Mouse (Mus musculus) embryonic facial prominence, embryonic 14.5 days (tissue): ENCODE data around the gene Cd8b1. TPM values are rescaled to one million over a fixed set of nuclear protein-coding genes. Genes with fewer than 3 reads are reported as not detected.

Experiments
- ATAC-seq: fragments of 200-750 bp; cut with Nextera tagmentation; 2 replicates; pipeline ENCODE4 v1.8.0; 2017; ENCODE audit warnings: low read depth, moderate number of reproducible peaks, moderate TSS enrichment
- DNase-seq: peaks from one replicate; pipeline ENCODE4 v3.0.0-alpha.2; 2015; ENCODE audit warnings: low spot score
- H3K27ac ChIP-seq: fragments of 300-500 bp; sonication (generic); replicated peaks from 2 replicates; pipeline ENCODE4 v1.5.1; 2014; ENCODE audit warnings: low read depth, mild to moderate bottlenecking, low read length, moderate library complexity
- H3K27me3 ChIP-seq: fragments of 300-500 bp; sonication (generic); replicated peaks from 2 replicates; pipeline ENCODE4 v1.6.1; 2014; ENCODE audit warnings: low read length; ENCODE audit not compliant: control insufficient read depth, insufficient read depth
- H3K36me3 ChIP-seq: fragments of 300-500 bp; sonication (generic); 2 replicates; pipeline ENCODE4 v1.6.1; 2014; ENCODE audit warnings: low read length, mixed read lengths; ENCODE audit not compliant: control insufficient read depth, insufficient read depth
- H3K4me1 ChIP-seq: fragments of 300-500 bp; sonication (generic); 2 replicates; pipeline ENCODE4 v1.6.1; 2014; ENCODE audit warnings: antibody characterized with exemption, low read length; ENCODE audit not compliant: control insufficient read depth, insufficient read depth
- H3K4me2 ChIP-seq: fragments of 300-500 bp; sonication (generic); 2 replicates; pipeline ENCODE4 v1.6.1; 2014; ENCODE audit warnings: low read depth, mild to moderate bottlenecking, low read length, moderate library complexity, mixed read lengths
- H3K4me3 ChIP-seq: fragments of 300-500 bp; sonication (generic); 2 replicates; pipeline ENCODE4 v1.5.1; 2014; ENCODE audit warnings: low read depth, mild to moderate bottlenecking, low read length
- H3K9ac ChIP-seq: fragments of 300-500 bp; sonication (generic); 2 replicates; pipeline ENCODE4 v1.6.1; 2014; ENCODE audit warnings: low read depth, mild to moderate bottlenecking, low read length, moderate library complexity, mixed read lengths
- H3K9me3 ChIP-seq: fragments of 300-500 bp; sonication (generic); 2 replicates; pipeline ENCODE4 v1.6.1; 2016; ENCODE audit warnings: low read length; ENCODE audit not compliant: control insufficient read depth
- WGBS: fragments of 180-500 bp; shearing (Covaris S2); extraction: QIAGEN DNeasy Blood & Tissue Kit; methylation state at CpG from one replicate; pipeline ENCODE4 v1.1.7; 2014; 5-methylcytosine and 5-hydroxymethylcytosine counted together
- polyA plus RNA-seq: library from polyadenylated mRNA; unstranded; fragments of >200 nt; fragmentation: Nextera tagmentation; extraction: Ambion mirVana; gene quantifications from 2 replicates; pipeline ENCODE4 v1.2.1, GENCODE M21; 2014

The Cd8b1 gene
- polyA plus RNA-seq, 1 experiment from 2014 or later, result not detected

DNA sequence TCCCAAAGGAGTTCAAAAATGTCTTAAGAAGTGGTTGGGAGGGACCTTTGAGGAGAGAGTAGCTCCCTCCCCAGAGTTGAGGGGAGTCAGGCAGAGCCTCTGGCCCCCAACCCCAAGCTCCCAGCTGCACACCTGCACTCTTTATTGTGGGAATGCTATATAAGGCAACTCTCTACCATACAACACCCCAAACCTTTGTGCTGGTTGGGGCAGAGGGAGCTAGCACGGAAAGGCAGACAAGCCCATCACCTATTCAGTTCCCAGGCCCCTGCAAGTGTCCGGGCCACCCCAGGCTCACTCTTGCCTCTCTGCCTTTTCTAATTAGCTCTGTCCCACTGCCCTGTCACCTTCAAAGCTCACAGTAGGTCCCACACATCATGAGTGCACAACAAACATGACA is 31.1 kb downstream of the Cd8b1 start:
- DNase-seq, result no peak
- no peaks in the 10 kb centered on the region for H3K27me3 ChIP-seq
- no peaks in the 10 kb centered on the region for H3K4me1 ChIP-seq
- no peaks in the 10 kb centered on the region for H3K9me3 ChIP-seq
- H3K36me3 ChIP-seq, result no peaks in the 10 kb centered on the region
- H3K27ac ChIP-seq, result no peak overlapping the region
- H3K4me3 ChIP-seq, result no peak overlapping the region
- H3K9ac ChIP-seq, result no peak overlapping the region
- H3K4me2 ChIP-seq, result no peak overlapping the region
- 71% methylated on average over 2 of the region's 2 CpGs for WGBS
- ATAC-seq, result no peak

DNA sequence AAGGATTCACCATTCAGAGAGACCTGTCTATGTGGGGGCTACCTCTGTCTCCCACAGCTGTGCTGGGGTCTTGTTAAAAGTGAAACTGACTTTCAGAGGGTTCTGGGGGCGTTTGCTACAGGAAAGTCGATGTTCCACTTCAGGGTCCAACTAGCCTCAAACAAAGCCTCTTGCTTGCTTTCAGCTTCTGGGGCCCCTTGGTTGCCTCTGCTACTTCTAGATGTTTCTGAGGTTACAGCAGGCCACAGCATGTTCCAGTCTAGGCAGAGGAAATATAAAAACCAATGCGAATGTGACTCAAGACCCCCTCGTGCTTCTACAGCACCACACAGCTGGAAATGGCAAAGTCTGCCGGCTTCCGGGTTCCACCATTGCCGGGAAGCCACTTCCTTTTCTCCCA is 34.9 kb downstream of the Cd8b1 start:
- Histone ChIP-seq H3K27ac (no peak overlapping the region), H3K9me3 (no peaks in the 10 kb centered on the region), H3K4me3 (no peak overlapping the region), H3K27me3 (no peaks in the 10 kb centered on the region), H3K9ac (no peak overlapping the region), H3K4me1 (no peaks in the 10 kb centered on the region), H3K4me2 (no peak overlapping the region), H3K36me3 (no peaks in the 10 kb centered on the region)
- no peak for ATAC-seq
- DNase-seq, result no peak
- WGBS, result 91% methylated on average over 7 of the region's 7 CpGs

- no peaks in the 10 kb centered on the region for H3K27me3 ChIP-seq
- H3K27ac ChIP-seq, result no peak overlapping the region
- no peak overlapping the region for H3K9ac ChIP-seq
- no peaks in the 10 kb centered on the region for H3K36me3 ChIP-seq
- H3K4me2 ChIP-seq, result no peak overlapping the region
- 77% methylated on average over 4 of the region's 4 CpGs for WGBS
- H3K9me3 ChIP-seq, result no peaks in the 10 kb centered on the region
- H3K4me1 ChIP-seq, result no peaks in the 10 kb centered on the region
- DNase-seq, result no peak
- no peak for ATAC-seq
- no peak overlapping the region for H3K4me3 ChIP-seq
Observed at GRCm38 (mm10) chr6:71360221-71360620, 37.6 kb downstream of the Cd8b1 start.

GRCm38 (mm10) chr6:71360751-71361150 is 38.2 kb downstream of the Cd8b1 start:
- 57% methylated on average over 5 of the region's 5 CpGs for WGBS
- Histone ChIP-seq H3K36me3 (no peaks in the 10 kb centered on the region), H3K27me3 (no peaks in the 10 kb centered on the region), H3K9me3 (no peaks in the 10 kb centered on the region), H3K9ac (no peak overlapping the region), H3K4me2 (no peak overlapping the region), H3K4me3 (no peak overlapping the region), H3K27ac (no peak overlapping the region), H3K4me1 (no peaks in the 10 kb centered on the region)
- DNase-seq, result no peak
- ATAC-seq, result no peak

DNA sequence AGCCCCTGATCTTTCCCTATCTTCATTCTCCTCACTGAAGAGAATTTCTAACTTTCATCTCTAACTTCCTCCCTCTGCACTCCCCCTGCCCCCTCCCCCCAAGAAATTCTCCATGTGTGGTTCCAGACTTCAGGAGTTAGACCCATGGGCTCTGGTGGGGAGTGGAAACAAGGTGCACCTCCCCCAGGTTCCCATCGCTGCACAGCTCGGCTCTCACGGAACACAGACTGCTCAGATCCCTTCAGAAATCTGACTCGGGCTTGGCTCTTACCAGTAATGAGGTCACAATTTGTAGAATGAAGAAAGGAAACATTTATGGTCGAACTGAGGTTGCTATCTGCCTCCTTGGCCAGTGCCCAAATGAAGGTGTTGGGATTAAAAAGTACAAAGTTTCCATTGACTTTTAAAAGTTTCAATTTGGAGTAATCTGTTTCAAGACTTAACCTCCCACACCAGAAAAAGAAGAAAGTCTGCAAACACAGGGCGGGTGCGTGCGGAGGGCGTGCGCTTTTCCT is 38.6 kb downstream of the Cd8b1 start:
- Histone ChIP-seq H3K36me3 (no peaks in the 10 kb centered on the region), H3K4me2 (no peak overlapping the region), H3K9me3 (no peaks in the 10 kb centered on the region), H3K4me1 (no peaks in the 10 kb centered on the region), H3K27me3 (no peaks in the 10 kb centered on the region), H3K9ac (no peak overlapping the region), H3K4me3 (no peak overlapping the region), H3K27ac (no peak overlapping the region)
- ATAC-seq (no peak), DNase-seq (no peak)
- WGBS, result 71% methylated on average over 10 of the region's 10 CpGs

DNA sequence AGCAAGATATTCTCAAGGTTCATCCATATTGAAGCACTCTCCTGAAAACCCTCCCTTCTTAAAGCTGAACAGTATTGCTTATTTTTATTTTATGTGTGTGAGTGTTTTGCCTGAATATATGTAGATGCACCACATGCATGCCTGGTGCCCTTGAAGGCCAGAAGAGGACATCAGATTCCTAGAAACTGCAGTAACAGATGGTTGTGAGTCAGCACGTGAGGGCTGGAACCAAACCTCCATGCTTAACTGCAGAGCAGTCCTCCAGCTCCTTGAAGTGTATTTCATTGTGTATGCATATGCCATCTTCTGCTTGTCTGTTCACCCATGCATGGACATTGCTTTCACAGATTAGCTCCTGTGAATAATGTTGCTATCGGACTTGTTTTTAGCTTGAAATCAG is 41.4 kb downstream of the Cd8b1 start:
- H3K9me3 ChIP-seq, result no peaks in the 10 kb centered on the region
- H3K4me3 ChIP-seq, result no peak overlapping the region
- no peaks in the 10 kb centered on the region for H3K27me3 ChIP-seq

DNA sequence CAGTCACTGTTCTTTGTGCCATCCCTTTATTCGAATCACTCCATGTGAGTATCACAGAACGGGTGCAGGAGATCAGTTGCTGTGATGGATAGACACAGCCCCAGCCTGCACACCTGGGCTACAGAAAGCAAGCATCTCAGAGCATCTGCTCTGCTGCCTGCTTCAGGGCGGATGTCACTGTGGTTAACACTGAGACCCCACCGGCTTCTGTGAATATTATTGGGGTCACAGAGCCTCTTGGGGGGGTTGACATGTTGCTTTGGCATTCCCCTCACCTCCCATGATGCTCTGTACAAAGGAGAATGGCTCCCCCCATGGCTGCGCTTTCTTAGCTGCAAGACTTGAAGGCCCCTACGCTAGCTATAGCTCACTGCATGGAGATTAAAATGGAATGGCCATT is 46.8 kb downstream of the Cd8b1 start:
- Histone ChIP-seq H3K4me1 (no peaks in the 10 kb centered on the region), H3K9me3 (no peaks in the 10 kb centered on the region), H3K4me2 (no peak overlapping the region), H3K4me3 (no peak overlapping the region), H3K27me3 (no peaks in the 10 kb centered on the region), H3K9ac (no peak overlapping the region), H3K27ac (no peak overlapping the region), H3K36me3 (no peaks in the 10 kb centered on the region)
- ATAC-seq (no peak), DNase-seq (no peak)
- 91% methylated on average over 6 of the region's 6 CpGs for WGBS

More for the DNA sequence above, 41.4 kb downstream of the Cd8b1 start:
- H3K27ac ChIP-seq, result no peak overlapping the region
- no peak overlapping the region for H3K9ac ChIP-seq
- 82% methylated on average over 2 of the region's 2 CpGs for WGBS
- ATAC-seq (no peak), DNase-seq (no peak)
- H3K4me1 ChIP-seq, result no peaks in the 10 kb centered on the region
- no peak overlapping the region for H3K4me2 ChIP-seq
- no peaks in the 10 kb centered on the region for H3K36me3 ChIP-seq

- no peak overlapping the region for H3K4me3 ChIP-seq
- DNase-seq, result no peak
- no peak overlapping the region for H3K4me2 ChIP-seq
- no peaks in the 10 kb centered on the region for H3K27me3 ChIP-seq
- no peak overlapping the region for H3K27ac ChIP-seq
- ATAC-seq, result no peak
- H3K9me3 ChIP-seq, result no peaks in the 10 kb centered on the region
- H3K4me1 ChIP-seq, result no peaks in the 10 kb centered on the region
- H3K36me3 ChIP-seq, result no peaks in the 10 kb centered on the region
- 83% methylated on average over 5 of the region's 5 CpGs for WGBS
- H3K9ac ChIP-seq, result no peak overlapping the region
Observed at GRCm38 (mm10) chr6:71371085-71371605, 48.6 kb downstream of the Cd8b1 start.

- Histone ChIP-seq H3K27ac (no peak overlapping the region), H3K36me3 (no peaks in the 10 kb centered on the region), H3K27me3 (no peaks in the 10 kb centered on the region), H3K4me2 (no peak overlapping the region), H3K9me3 (no peaks in the 10 kb centered on the region), H3K4me1 (no peaks in the 10 kb centered on the region), H3K4me3 (no peak overlapping the region), H3K9ac (no peak overlapping the region)
- ATAC-seq (no peak), DNase-seq (no peak)
- 79% methylated on average over 5 of the region's 5 CpGs for WGBS
Observed at GRCm38 (mm10) chr6:71372041-71372720, 49.6 kb downstream of the Cd8b1 start.
